Mouse (Mus musculus): Measurements from ENCODE around the gene Slc24a2.

DNA sequence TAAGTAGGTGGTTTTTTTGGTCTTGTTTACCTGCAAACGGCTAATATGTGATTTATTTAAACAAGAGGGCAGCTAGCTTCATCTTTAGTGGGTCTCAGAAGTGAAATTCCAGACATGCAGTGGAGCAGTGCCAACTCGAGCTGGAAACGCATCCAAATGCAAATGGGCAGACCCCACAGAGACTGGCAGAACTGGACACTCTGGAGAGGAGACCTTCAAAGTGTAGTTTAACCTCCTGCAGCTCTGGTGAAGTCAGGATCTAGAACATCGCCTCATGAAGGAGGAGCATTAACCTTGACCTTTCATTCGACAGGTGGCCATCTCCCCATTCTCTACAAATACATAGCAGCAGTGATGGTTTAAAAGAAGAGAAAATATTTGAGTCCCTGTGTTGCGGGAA, 287.6 kb downstream of the Slc24a2 start:
- TF ChIP-seq POLR2A (IDR thresholded peaks at IDR 0.05; ENCODE audit: borderline replicate concordance, low read depth, low read length) (no peak), CTCF (IDR thresholded peaks at IDR 0.05; ENCODE audit: low read depth, low read length) (no peak)
